Mouse (Mus musculus): Measurements from ENCODE around the gene Mrps11. TPM values are rescaled to one million over a fixed set of nuclear protein-coding genes. Genes with fewer than 3 reads are reported as not detected.

The Mrps11 gene
- total RNA-seq, 2 experiments from 2014 or later, result 33.0 to 43.2 TPM

DNA sequence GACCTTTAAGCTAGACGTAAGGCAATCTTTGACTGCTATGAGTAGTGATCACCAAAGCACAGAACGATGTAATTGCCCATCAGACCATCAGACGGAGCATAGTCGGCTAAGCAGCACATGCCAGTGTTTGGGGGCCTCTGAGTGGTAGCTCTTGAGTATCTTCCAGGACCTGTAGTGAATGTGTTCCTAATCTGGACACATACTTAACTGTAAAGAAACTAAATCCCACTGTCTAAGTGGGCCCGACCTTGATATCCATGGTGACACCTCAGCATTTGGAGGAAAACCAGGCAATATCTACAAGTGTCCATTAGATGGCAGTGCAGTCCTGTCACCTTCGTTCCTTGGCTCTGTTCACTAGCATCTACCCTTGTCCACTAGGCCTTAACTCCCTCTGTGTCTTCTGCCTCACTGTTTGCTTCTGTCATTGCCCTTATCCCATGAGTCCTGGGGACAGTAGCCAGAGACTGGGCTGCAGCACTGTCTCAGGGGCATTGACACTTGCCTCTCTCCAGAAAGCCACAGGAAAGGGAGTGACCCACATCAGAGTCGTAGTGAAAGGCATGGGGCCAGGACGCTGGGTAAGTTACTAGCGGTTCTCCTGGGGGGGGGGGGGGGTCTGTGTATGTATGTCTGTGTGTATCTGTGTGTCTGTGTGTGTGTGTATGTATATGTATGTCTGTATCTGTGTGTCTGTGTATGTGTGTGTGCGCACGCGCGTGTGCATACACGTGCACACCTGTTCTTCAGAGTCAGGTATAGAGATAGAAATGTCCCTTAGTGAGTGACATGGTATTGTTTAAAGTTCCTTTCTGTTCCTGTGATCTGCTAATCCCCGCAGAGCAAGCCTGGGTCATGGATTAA lies 8.7 kb downstream of the Mrps11 start:
- DNase-seq (ENCODE audit: low spot score in 2 of 2), result peak; percentile 71 to 73

DNA sequence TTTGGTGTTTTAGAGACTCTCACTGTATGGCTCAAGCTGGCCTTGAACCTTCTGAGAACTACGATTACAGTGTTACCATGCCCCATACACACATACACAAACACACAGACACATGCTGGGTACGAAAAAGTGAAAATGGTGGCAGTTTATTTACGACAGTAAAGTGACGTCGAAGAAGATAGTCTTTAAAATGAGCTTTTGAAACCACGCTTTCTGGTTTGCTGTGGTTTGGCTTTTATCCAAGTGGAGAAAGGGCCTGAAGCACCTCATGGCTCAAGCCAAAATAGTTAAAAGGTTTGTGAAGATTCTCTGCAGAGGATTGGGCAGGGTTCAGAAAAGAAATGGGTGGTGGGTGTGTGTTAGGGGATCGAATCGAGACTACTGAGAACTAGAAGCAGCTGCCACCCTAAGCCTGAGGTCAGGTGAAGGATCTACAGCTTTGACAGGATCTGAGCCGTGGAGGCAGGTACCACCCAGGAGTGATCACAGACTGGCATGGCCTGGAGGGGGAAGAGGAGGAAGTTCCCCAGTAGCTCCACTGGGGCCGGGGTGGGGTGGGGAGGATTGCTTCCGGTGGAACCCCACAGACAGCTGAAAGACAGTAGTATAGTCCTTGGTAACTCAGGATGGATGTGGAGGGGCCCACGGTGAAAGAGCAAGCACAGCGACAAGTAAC lies 11.1 kb downstream of the Mrps11 start:
- DNase-seq (ENCODE audit: low spot score in 2 of 2), result no peak

DNA sequence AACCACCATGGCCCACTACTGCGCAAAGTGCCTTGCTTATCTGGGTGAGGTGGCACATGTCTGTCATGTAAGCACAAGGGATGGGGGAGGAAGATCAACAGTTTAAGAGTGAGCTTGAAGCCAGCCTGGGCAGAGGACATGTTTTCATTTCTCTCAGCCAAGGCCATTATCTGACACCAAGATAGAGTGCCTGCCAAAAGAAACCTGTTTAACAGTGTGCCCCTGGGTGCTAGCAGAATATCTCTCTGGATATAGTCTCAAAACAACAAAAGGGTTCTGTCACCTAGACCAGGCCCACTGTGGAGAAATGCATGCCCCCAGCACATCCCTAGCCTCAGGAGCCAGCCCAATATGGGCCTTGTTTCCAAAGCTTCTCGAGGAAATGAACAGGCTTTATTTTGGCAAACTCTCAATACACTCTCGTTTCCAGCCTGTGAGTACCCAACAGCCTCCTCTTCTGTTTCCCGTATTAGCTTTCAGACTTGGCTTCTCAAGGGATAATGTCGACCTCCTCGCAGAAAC lies 11.7 kb downstream of the Mrps11 start:
- DNase-seq (ENCODE audit: low spot score in 2 of 2), result no peak

DNA sequence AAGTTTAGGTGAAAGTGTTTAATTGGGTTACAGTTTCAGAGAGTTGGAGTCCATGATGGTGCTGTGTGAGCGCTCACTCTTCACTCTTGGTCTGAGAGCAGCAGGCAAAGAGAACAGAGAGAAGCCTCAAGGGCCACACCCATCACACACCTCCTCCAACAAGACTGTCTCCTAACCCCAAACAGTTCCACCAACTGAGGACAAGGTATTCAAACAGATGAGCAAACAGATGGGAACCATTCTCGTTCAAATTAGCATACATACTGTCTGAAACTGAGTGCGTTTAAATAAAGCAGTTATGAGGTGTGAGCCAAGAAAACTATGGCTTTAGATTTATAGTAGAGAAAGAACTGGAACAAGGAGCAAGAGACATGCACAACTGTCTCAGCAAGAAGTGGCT lies 13.7 kb downstream of the Mrps11 start:
- DNase-seq (ENCODE audit: low spot score in 2 of 2), result no peak

DNA sequence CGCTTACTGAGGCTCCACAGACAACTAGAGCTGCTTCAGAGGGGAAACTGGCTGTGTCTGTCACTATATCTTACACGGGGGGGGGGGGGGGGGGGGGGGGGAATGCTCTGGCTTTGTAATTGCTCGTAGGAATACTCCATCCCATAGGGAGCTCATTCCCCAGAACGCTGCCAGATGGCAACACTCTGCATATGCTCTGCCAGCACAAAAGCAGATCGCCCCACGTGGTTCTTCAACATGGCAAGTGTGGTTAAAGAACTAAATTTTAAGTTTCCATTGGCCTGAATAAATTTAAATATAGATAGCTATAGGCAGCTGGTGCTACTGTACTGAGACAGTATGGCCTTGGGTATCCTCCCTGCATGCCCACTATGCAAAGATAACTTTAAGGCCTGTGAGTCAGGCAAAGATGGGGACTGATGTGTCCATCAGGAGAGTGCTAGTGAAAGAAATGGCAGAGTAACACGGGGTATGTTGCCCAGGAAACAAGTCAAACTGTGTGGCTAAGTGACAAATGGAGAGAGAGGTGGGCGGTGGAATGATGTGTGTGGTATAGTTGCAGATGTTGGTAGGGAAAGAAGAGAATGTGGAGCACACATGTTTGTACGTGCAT lies 15.0 kb downstream of the Mrps11 start:
- DNase-seq (ENCODE audit: low spot score in 2 of 2), result peak; percentile 53 to 84

DNA sequence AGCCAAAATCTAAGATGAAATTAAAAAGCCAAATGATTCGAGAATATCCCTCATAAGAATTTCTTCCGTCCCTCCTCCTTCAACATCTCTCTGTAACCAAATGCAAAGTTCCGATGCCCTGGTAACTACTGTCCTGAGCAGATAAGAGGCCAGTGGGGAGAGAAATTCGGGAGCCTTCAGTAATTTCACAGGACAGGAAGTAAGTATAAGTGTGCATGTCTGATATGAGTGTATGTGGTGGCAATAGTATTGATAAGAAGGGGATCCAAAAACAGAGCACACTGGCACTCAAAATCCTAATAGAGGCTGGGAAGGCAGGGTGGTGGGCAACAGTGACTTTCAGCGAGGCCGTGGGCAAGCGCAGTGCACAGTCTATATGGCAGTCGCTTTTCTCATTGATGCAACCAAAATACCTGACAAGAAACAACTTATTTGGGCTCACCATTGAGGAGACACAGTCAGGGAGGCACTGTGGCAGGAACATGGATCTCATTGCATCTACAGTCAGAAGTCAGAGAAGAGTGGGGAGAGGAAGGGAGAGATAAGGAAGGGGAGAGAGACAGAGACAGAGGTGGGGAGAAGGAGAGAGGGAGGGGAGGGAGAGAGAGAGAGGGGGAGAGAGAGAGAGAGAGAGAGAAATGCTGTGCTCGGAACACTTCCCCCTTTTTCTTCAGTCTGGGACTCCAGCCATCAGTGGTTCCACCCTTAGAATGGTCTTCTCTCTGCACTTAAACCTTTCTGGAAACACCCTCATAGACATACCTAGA lies 17.0 kb downstream of the Mrps11 start:
- DNase-seq (ENCODE audit: low spot score in 2 of 2), result no peak

DNA sequence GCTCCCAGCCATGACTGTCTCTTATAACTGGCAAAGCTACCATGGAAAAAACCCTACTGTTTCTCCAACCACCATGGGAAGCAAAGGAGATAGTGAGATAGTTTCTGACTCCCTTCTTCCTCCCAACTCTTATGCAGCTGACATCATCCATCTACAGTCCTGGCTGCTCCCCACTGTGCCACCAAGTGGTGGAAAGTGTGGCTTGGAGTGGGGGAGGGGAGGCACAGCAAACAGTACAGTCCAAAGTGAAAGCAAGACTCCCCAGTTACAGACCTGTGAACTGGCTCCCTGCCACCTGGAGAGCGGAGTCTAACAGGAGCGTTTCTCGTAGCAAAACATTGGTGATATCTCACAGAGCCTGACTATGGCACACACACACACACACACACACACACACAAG lies 20.9 kb downstream of the Mrps11 start:
- DNase-seq (ENCODE audit: low spot score in 2 of 2), result no peak

DNA sequence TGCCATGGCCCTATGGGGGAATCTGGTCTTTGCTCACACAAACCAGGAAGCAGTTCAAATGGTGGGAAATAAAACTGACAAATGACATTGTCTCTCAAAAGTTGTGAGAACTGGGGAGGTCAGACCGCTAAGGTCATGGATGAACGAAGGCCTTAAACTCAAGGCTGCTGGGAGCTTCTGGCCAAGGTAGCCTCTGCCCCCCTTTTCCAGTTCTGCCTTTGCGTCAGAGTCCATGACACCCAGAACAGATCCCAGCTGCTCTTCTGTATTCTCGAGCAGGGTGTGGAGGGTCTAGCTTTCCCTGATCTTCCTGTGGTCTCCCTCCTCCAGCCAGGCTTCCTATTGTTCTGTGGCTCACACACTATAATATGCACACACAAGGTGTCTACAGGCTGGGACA lies 24.3 kb downstream of the Mrps11 start:
- DNase-seq (ENCODE audit: low spot score in 2 of 2), result no peak

DNA sequence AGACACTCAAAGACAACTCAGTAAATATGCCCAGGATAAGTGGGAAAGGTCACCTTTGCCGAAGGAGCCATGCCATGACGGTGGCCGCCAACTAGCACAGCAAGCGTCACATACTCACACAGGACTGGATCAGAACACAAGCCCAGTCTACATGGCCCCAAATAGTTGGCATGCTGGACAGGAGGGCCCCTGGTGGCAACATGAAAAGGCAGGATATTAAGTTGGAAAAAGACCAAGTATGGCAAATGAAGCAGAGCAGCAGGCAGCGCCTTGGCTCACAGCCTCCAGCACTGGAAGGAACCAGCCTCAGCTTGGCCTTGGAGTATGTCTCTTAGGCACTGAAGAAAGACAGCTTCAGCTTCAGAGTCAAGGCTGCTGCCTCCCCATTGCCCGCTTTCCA lies 30.9 kb downstream of the Mrps11 start:
- DNase-seq (ENCODE audit: low spot score in 2 of 2), result no peak

DNA sequence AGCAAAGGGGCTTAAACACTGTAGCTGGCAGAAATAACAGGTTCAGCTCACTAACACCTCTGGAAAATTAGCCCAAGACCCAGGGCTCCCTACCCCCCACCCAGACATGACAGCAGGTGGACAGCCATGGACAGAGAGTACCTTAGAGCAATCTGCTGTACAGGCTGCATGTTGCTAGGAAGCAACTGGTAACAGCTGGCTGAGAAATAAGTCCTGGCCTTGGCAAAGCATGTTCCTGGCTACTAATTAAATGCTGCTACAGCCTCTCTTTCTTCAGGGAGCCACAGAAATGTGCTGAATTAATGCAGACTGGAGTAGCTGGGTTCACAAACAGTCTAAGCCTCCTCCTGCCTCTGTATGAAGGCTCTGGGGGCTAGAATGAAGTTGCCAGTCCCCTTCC lies 31.8 kb downstream of the Mrps11 start:
- DNase-seq (ENCODE audit: low spot score in 2 of 2), result no peak

DNA sequence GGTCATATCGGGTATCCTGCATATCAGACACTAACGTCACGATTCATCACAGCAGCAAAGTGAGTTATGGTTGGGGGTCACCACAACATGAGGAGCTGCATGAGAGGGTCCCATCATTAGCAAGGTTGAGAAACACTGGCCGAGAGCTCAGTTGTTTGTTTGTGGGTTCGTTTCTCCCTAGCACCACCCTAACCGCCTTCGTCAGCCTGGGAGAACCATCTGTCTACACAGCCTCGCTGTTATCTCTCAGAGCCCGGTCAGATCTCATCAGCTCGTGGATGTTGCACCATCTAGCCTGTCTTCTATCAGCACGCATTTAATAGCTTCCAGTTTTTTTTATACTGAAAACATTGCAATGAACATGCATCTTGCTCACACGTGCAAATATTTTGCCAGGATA lies 35.4 kb downstream of the Mrps11 start:
- no peak for DNase-seq (ENCODE audit: low spot score in 2 of 2)

DNA sequence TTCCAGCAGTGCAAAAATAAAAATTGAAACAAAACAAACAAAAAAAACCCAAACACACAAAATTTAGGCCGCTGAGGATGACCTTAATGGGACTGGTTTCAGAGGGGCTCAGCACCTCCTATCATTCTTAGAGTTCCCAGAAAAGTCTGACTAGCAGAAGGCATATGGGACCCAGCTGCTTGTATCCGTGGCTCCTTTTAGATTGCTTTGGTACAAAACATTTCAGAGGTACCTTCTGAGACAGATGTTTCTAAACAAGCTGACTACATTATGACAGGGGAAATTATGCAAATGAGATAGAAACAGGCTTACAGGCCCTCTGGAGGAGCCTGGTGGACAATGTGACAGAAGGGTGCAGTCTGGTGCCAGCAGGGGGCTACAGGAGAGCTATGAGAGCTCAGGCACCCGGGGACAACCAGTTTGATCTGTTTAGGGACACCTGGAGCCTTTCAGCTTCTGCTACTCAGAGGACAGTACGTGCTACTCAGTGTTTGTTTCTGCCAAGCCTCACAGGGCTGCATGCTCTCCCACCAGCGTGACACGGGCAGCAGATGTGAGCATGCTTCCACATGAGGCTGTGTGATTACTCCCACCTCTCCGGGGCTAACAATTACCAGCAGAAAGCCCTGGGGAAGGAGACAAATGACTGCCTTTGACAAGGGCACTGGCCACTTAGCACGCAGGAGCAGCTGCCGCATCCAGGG lies 43.9 kb downstream of the Mrps11 start:
- DNase-seq (ENCODE audit: low spot score in 2 of 2), result no peak

DNA sequence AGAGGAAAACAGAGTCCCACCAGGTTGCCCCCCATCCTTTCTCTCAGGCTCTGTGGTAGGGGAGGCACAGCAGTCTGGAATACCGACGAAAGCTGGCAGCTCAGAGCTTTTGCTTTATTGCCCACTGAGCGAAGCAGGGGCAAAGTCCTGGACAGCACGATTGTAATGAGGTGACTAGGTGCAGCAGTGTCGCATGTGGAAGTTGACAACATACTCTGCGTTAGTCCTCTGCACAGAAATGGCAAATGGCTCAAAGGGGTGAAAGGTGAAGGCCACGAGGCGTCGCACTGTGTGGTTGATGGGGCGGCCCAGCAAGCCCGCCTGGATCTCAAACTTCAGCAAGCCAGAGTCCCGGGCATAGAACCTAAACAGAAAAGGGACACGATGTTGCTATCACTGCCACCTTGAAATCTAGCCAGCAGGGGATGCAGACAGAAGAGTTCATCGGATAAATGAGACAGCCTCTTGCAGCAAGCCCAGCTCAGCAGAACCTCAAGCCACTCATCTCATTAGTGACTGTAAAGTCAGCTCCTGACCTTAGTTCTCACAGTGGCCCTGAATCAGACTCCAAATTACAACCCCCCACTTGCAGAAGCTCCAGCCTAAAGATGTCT lies 44.9 kb downstream of the Mrps11 start:
- DNase-seq (ENCODE audit: low spot score in 2 of 2), result no peak

DNA sequence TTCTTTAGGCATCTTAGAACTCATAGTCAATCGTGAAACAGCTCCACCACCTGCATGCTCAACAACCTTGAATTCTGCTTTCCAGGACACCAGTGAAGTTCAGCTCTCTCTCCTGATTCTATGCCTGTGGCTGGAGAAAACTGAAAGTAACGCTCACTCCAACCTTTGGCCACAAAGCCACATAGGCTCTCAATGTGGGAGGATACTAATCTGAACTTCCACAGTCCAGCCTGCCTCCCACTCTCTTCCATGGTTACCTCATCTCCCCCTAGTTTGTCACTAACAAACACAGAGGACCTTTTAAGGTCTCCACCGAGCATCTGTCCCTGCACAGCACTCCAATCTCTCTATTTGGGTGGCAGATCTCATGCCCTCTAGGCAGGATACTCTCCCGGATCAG lies 52.7 kb downstream of the Mrps11 start:
- DNase-seq (ENCODE audit: low spot score in 2 of 2), result no peak

DNA sequence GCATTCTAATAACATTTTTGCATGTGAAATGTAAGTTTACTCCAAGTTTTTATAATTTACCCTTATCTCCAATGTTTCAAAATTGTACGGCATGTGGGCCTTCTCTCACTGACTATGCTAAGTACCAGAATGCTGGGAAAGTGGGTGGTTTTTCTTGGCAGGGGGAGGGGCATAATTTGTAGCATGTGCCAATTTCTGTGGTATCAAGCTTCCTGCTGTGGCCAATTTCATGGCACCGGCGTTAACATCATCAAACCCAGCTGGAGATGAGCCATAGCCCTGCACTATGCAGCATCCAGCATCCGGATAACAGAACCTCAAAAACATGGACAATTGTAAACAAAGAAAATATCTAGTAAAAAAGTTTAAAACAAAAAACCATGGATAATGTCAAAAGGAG lies 54.3 kb downstream of the Mrps11 start:
- no peak for DNase-seq (ENCODE audit: low spot score in 2 of 2)

DNA sequence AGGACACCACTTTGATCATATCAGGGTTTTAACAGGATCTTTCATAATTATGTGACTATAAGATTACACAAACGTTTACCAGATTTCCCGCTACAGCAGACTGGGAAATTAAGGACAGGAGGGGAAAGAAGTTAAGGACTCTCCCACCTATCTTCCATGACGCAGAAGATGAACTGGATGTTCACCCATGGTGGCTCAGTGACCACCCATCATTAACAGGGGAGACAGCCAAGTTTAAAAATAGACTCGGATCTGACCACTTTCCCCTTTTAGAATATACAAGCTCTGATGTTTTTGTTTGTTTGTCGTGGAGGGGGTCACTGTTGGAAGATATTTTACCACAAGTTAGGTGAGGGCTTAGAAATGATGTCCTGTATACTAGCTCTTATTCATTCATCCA lies 58.7 kb downstream of the Mrps11 start:
- no peak for DNase-seq (ENCODE audit: low spot score in 2 of 2)
